Mouse (Mus musculus): ENCODE data around the gene Sipa1l1. TPM values are rescaled to one million over a fixed set of nuclear protein-coding genes. Genes with fewer than 3 reads are reported as not detected.

The Sipa1l1 gene
- polyA plus RNA-seq, 1 experiment: 12.0 TPM

DNA sequence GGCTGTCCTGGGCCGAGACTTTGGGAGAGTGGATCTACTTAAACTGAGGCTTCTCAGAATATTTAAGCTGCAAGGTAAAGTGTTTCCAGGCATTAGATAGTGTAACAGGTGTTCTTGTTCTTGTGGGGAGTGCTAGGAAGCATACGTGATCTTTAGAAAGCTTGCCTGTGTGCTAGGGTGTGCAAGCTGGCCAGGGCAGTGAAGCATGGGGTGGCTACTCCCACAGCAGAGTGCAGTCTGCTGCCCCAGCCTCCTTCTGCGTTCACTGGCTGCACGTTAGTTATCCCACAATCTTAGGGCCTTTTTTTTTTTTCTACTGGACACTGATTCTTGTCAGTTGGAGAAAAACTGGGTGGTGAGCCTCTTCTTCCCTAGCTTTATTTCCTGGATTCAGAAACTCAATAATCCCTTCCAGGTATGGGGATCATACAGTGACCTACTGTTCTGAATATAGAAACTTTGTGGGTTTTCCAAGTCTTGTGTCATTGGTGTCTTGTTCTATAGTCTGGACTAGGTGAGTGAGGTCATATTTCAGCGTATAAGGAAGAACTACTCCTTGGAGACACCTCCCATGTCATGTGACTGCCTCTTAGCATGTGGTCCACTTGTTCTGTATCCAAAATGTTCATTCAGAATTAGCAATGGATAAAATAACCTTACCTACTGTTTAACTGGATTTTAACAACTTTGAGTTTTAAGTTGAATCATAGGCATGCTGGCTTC, 51.4 kb downstream of the Sipa1l1 start:
- Histone ChIP-seq H3K9me3 (no peaks in the 10 kb centered on the region), H3K4me1 (peaks cover 92% of the 10 kb centered on the region), H3K4me3 (replicated peaks) (no peak overlapping the region), H3K36me3 (replicated peaks; ENCODE audit: low read length) (peaks cover 19% of the 10 kb centered on the region), H3K27me3 (replicated peaks) (no peaks in the 10 kb centered on the region)
- TF ChIP-seq GATA1 (IDR thresholded peaks at IDR 0.05; ENCODE audit: borderline replicate concordance, low read length) (no peak), FLI1 (IDR thresholded peaks at IDR 0.05; ENCODE audit: low read length) (no peak)

DNA sequence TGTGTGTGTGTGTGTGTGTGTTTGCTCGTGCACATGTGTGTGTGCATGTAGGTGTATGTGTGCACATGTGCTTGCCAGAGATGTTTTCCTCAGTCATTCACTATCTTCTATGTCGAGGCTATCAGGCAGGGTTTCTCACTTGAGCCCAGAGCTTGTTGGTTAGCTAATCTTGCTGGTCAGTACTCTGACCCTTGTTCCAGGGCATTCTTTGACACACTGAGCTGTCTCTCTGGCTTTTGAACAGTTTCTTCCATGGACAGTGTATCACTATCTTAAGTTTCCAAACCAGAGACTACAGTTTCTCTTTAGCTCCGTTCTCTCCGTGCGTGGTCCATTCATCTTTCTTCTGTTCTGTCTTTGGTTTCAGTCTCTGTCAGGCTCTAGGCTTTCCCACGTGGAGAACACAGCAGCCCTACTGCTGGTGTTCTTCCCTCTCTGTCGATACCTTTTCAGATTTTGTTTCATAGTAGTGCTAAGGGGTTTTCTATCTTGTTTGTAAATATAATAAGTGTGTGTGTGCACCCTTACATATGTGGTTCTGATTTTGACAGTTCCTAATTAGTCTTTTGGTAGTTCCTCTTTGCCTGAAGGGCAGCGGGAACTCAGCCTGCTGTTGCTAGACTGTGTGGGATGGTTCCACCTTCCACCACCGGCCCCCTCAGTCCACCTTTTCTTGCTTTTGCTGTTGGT, 54.2 kb downstream of the Sipa1l1 start:
- peaks cover 96% of the 10 kb centered on the region for H3K4me1 ChIP-seq
- peak overlapping the region; percentile 73 for H3K4me3 ChIP-seq (replicated peaks)
- H3K27me3 ChIP-seq (replicated peaks): no peaks in the 10 kb centered on the region
- no peak for TF ChIP-seq GATA1 (IDR thresholded peaks at IDR 0.05; ENCODE audit: borderline replicate concordance, low read length)
- TF ChIP-seq FLI1 (IDR thresholded peaks at IDR 0.05; ENCODE audit: low read length): no peak
- H3K36me3 ChIP-seq (replicated peaks; ENCODE audit: low read length): peaks cover 12% of the 10 kb centered on the region
- no peaks in the 10 kb centered on the region for H3K9me3 ChIP-seq

- no peaks in the 10 kb centered on the region for H3K9me3 ChIP-seq
- no peaks in the 10 kb centered on the region for H3K36me3 ChIP-seq (replicated peaks; ENCODE audit: low read length)
- TF ChIP-seq FLI1 (IDR thresholded peaks at IDR 0.05; ENCODE audit: low read length): no peak
- no peak for TF ChIP-seq GATA1 (IDR thresholded peaks at IDR 0.05; ENCODE audit: borderline replicate concordance, low read length)
- no peaks in the 10 kb centered on the region for H3K27me3 ChIP-seq (replicated peaks)
- peaks cover 96% of the 10 kb centered on the region for H3K4me1 ChIP-seq
- peak overlapping the region; percentile 31 for H3K4me3 ChIP-seq (replicated peaks)
Observed at GRCm38 (mm10) chr12:82224848-82225247, 55.7 kb downstream of the Sipa1l1 start.

DNA sequence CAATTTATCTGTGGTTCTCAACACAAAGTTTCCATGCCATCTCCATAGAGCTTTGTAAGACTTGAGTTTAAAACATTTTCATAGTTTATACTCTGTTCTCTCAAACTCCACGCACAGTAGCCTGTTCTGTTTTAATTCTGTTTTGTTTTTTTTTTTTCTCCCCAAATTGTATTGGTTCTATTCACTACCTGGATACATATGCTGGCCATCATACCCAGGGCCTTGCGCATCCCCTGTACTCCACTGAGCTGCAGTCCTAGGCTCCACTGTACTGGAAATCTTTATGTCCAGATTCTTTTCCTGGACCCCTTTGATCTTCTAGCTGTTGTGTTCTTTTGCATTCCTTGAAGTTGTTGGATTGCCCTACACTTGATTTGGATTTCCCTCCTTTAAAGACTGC, 56.2 kb downstream of the Sipa1l1 start:
- Histone ChIP-seq H3K4me1 (peaks cover 97% of the 10 kb centered on the region), H3K27me3 (replicated peaks) (no peaks in the 10 kb centered on the region), H3K4me3 (replicated peaks) (peak overlapping the region; percentile 90), H3K36me3 (replicated peaks; ENCODE audit: low read length) (no peaks in the 10 kb centered on the region), H3K9me3 (no peaks in the 10 kb centered on the region)
- TF ChIP-seq FLI1 (IDR thresholded peaks at IDR 0.05; ENCODE audit: low read length) (no peak), GATA1 (IDR thresholded peaks at IDR 0.05; ENCODE audit: borderline replicate concordance, low read length) (no peak)

DNA sequence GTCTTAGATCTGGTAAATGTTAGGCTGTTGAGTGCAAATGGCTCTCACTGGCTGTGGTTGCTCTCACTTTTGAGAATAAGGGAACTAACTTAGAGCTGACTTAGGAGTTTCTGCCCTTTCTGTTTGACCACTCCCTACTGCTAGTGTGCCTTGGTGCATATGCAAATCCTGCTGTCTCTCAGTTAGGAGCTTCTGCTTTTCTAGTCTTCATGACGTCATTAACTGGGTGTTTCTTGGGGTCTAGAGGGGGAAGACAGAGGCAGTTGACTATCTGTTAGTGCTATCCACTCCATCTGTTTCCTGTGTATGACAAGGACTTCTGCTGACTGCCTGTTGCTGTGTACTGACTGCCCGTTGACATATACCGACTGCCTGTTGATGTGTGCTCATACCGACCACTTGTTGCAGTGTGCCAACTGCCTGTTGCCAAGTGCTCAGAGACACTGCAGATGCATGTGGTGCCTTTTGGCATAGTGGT, 56.7 kb downstream of the Sipa1l1 start:
- Histone ChIP-seq H3K27me3 (replicated peaks) (no peaks in the 10 kb centered on the region), H3K36me3 (replicated peaks; ENCODE audit: low read length) (no peaks in the 10 kb centered on the region), H3K9me3 (no peaks in the 10 kb centered on the region), H3K4me3 (replicated peaks) (peak overlapping the region; percentile 90), H3K4me1 (peaks cover 97% of the 10 kb centered on the region)
- TF ChIP-seq FLI1 (IDR thresholded peaks at IDR 0.05; ENCODE audit: low read length) (no peak), GATA1 (IDR thresholded peaks at IDR 0.05; ENCODE audit: borderline replicate concordance, low read length) (no peak; the same call in 2 of the 3 replicates)

DNA sequence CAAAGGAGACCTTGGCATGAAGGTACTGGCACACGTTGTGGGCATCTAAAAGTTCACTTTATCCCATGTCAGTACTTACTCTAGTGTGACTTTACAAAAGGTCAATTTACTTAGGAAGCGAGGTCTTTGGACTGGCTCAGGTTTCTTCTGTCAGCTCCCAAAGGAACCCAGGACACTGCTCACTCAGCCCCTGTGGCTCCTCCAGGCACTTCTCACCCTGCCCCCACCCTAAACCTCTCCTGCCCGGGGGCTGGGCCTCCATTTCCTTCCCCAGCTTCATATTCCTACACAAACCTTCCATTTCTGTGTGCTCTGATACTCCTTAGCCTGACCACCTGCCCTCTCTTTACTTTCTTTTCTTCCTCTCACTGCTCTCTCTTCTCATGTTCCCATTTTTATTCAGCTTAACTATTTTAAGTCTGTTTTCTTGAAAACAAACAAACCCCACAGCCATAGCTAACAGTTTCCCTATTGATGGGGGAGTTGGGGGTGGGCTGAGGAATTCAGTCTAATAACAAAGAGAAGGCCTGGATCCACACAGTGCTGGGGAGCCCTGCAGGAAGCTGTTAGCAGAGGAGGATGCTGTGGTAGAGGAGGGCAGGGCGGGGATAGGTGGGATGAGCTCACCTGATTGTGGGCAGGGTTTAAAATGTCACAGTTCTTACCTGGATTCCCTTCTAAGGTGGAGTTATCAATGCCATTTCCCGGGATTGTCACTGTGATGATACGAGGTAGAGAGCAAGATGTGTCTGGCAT, 57.4 kb downstream of the Sipa1l1 start:
- no peak for TF ChIP-seq FLI1 (IDR thresholded peaks at IDR 0.05; ENCODE audit: low read length)
- TF ChIP-seq GATA1 (IDR thresholded peaks at IDR 0.05; ENCODE audit: borderline replicate concordance, low read length): no peak
- no peaks in the 10 kb centered on the region for H3K27me3 ChIP-seq (replicated peaks)
- no peaks in the 10 kb centered on the region for H3K36me3 ChIP-seq (replicated peaks; ENCODE audit: low read length)
- H3K4me3 ChIP-seq (replicated peaks): peak overlapping the region; percentile 90
- no peaks in the 10 kb centered on the region for H3K9me3 ChIP-seq
- H3K4me1 ChIP-seq: peaks cover 99% of the 10 kb centered on the region

- Histone ChIP-seq H3K27me3 (replicated peaks) (no peaks in the 10 kb centered on the region), H3K4me3 (replicated peaks) (peak overlapping the region; percentile 5), H3K9me3 (no peaks in the 10 kb centered on the region), H3K4me1 (peaks cover 98% of the 10 kb centered on the region), H3K36me3 (replicated peaks; ENCODE audit: low read length) (peaks cover 8% of the 10 kb centered on the region)
- no peak for TF ChIP-seq GATA1 (IDR thresholded peaks at IDR 0.05; ENCODE audit: borderline replicate concordance, low read length)
Observed at GRCm38 (mm10) chr12:82230127-82230526, 61.0 kb downstream of the Sipa1l1 start.

DNA sequence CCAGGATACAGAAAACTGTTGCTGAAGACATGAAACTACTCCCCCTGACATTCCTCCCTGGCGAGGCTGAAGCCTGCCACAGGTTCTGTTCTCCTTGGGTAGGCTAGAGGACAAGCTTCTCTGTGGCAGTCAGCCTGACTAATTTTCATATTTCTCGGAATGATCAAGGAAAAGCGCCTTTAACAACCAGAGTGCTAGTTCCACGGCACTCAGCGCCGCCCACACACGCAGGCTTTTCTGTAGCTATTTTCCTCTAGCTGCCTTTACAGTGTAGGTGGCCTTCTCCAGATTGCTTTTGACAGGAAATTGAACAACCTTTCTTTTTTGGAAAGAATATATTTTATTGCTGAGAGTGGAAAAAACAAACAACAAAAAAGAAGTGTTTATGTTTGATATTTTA, 62.1 kb downstream of the Sipa1l1 start:
- peak overlapping the region; percentile 10 for H3K4me3 ChIP-seq (replicated peaks)

GRCm38 (mm10) chr12:82233177-82233576, 64.1 kb downstream of the Sipa1l1 start:
- TF ChIP-seq FLI1 (IDR thresholded peaks at IDR 0.05; ENCODE audit: low read length) (no peak), GATA1 (IDR thresholded peaks at IDR 0.05; ENCODE audit: borderline replicate concordance, low read length) (no peak)
- H3K4me1 ChIP-seq: peaks cover 93% of the 10 kb centered on the region
- H3K36me3 ChIP-seq (replicated peaks; ENCODE audit: low read length): peaks cover 19% of the 10 kb centered on the region
- H3K4me3 ChIP-seq (replicated peaks): no peak overlapping the region
- H3K27me3 ChIP-seq (replicated peaks): no peaks in the 10 kb centered on the region
- no peaks in the 10 kb centered on the region for H3K9me3 ChIP-seq

More for the DNA sequence above, 62.1 kb downstream of the Sipa1l1 start:
- TF ChIP-seq FLI1 (IDR thresholded peaks at IDR 0.05; ENCODE audit: low read length): no peak
- TF ChIP-seq GATA1 (IDR thresholded peaks at IDR 0.05; ENCODE audit: borderline replicate concordance, low read length): no peak
- Histone ChIP-seq H3K36me3 (replicated peaks; ENCODE audit: low read length) (peaks cover 10% of the 10 kb centered on the region), H3K4me1 (peaks cover 94% of the 10 kb centered on the region), H3K27me3 (replicated peaks) (no peaks in the 10 kb centered on the region), H3K9me3 (no peaks in the 10 kb centered on the region)
